Mouse (Mus musculus) midbrain, postnatal 0 days (tissue): ENCODE measurements around the gene Ubxn4. TPM values are rescaled to one million over a fixed set of nuclear protein-coding genes. Genes with fewer than 3 reads are reported as not detected.
"Not testable (repeated sequence)": the region's sequence is repeated elsewhere in the genome, so short reads cannot be mapped to it uniquely, and the experiment has no call there.

ENCODE experiments used
- ATAC-seq: fragments of 200-750 bp; cut with Nextera tagmentation; 2 replicates; pipeline ENCODE4 v1.8.0; 2017; ENCODE audit warnings: moderate number of reproducible peaks, mild to moderate bottlenecking, moderate TSS enrichment, moderate library complexity; ENCODE audit not compliant: low FRiP score
- DNase-seq: peaks from one replicate; pipeline ENCODE4 v3.0.0-alpha.2; 2015; ENCODE audit warnings: low spot score
- H3K27ac ChIP-seq: fragments of 300-500 bp; sonication (generic); 2 replicates; pipeline ENCODE4 v1.5.1; 2014; ENCODE audit warnings: low read depth, mild to moderate bottlenecking, low read length, mixed read lengths
- H3K27me3 ChIP-seq: fragments of 300-500 bp; sonication (generic); 2 replicates; pipeline ENCODE4 v1.6.1; 2014; ENCODE audit warnings: low read length, control low read depth, mixed read lengths; ENCODE audit not compliant: insufficient read depth
- H3K36me3 ChIP-seq: fragments of 300-500 bp; sonication (generic); 2 replicates; pipeline ENCODE4 v1.6.1; 2014; ENCODE audit warnings: low read length, control low read depth, mixed read lengths; ENCODE audit not compliant: insufficient read depth
- H3K4me1 ChIP-seq: fragments of 300-500 bp; sonication (generic); 2 replicates; pipeline ENCODE4 v1.6.1; 2014; ENCODE audit warnings: mild to moderate bottlenecking, control low read depth, antibody characterized with exemption, low read length, mixed read lengths; ENCODE audit not compliant: insufficient read depth
- H3K4me2 ChIP-seq: fragments of 300-500 bp; sonication (generic); 2 replicates; pipeline ENCODE4 v1.6.1; 2014; ENCODE audit warnings: low read depth, mild to moderate bottlenecking, low read length, mixed read lengths; ENCODE audit not compliant: poor library complexity, severe bottlenecking
- H3K4me3 ChIP-seq: fragments of 300-500 bp; sonication (generic); 2 replicates; pipeline ENCODE4 v1.5.1; 2014; ENCODE audit warnings: low read depth, mild to moderate bottlenecking, low read length, moderate library complexity
- H3K9ac ChIP-seq: fragments of 300-500 bp; sonication (generic); replicated peaks from 2 replicates; pipeline ENCODE4 v1.6.1; 2014; ENCODE audit warnings: mild to moderate bottlenecking, low read length, moderate library complexity, mixed read lengths; ENCODE audit not compliant: poor library complexity, severe bottlenecking
- H3K9me3 ChIP-seq: fragments of 300-500 bp; sonication (generic); 2 replicates; pipeline ENCODE4 v1.6.1; 2016; ENCODE audit warnings: low read length, control low read depth
- CTCF ChIP-seq: IDR thresholded peaks from 2 replicates; pipeline ENCODE4 v1.5.1; 2016; ENCODE audit warnings: antibody characterized with exemption, mild to moderate bottlenecking
- WGBS: fragments of 180-500 bp; shearing (Covaris S2); extraction: QIAGEN DNeasy Blood & Tissue Kit; methylation state at CpG from one replicate; pipeline ENCODE4 v1.1.7; 2014; 5-methylcytosine and 5-hydroxymethylcytosine counted together
- polyA plus RNA-seq: library from polyadenylated mRNA; unstranded; fragments of >200 nt; fragmentation: Nextera tagmentation; extraction: Ambion mirVana; gene quantifications from 2 replicates; pipeline ENCODE4 v1.2.1, GENCODE M21; 2015
- total RNA-seq: library from RNA; depleted of rRNA; stranded (reverse); fragments of >200 nt; gene quantifications from 2 replicates; pipeline ENCODE4 v1.2.3, GENCODE M21; 2014

Ubxn4 gene
- total and polyA plus RNA-seq, 2 experiments from 2014 or later = 39.5 to 84.3 TPM

DNA sequence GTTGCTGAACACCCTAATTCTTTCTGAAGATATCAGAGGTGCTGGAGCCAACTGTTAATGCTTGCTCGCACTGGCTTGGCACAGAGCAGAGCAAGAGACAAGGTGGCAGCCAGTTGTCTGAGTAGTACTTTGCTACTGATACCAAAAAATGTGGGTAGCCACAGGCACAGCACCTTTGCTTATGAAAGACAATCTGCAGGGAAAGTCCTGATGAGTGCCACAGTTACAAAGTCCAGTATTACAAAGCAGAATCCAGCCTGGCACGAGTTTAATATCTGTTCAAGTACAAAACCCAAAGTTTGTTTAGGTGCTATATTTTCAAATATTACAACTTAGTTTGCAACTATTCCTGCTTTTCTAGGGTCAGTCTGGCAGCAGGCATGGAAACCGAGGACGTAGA is 8.6 kb upstream of the Ubxn4 start:
- TF ChIP-seq CTCF = no peak
- Histone ChIP-seq H3K4me1 (no peaks in the 10 kb centered on the region), H3K36me3 (peaks cover 40% of the 10 kb centered on the region), H3K4me3 (no peak overlapping the region), H3K27ac (no peak overlapping the region), H3K27me3 (no peaks in the 10 kb centered on the region), H3K9me3 (no peaks in the 10 kb centered on the region), H3K4me2 (no peak overlapping the region), H3K9ac (no peak overlapping the region)
- WGBS = 97% methylated on average over 4 of the region's 4 CpGs
- ATAC-seq = no peak
- no peak for DNase-seq

DNA sequence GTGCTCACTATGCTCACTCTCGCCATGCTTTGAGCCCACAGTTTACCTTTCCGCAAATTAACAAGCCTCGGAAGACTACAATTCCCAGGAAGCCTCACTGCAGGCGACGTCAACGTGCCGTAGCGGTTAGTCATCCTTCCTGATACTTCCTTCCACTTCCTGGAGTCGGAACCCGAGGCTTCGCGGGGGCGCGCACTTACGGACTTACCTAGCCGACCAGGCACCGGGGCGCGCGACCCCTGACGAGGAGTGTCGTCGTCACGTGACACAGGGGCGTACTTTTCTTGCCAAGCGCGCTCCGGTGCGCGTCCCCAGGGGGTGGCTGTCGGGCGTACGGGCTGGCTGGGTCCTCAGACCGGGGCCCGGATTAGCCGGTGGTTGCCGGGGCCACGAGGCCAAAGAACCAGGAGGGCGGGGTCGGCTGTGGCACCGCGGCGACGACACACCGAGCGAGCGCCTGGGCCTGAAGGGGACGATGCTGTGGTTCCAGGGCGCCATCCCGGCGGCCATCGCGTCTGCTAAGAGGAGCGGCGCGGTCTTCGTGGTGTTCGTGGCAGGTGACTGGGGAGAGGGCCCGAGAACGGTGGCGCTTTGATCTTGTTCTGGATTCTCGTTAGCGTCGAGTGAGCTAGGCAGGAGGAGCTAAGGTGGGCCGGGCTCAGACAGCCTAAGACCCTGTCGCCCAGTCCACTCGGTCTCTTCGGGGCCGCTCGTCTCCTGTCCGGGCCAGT is 397 bp downstream of the Ubxn4 start:
- 0% methylated on average over 67 of the region's 71 CpGs for WGBS
- Histone ChIP-seq H3K9me3 (no peaks in the 10 kb centered on the region), H3K4me1 (peaks cover 6% of the 10 kb centered on the region; the same call in 1 of the 2 replicates), H3K27ac (peak overlapping the region; percentile 92), H3K4me2 (peak overlapping the region; percentile 94), H3K4me3 (peak overlapping the region; percentile 77), H3K36me3 (no peaks in the 10 kb centered on the region), H3K9ac (peak overlapping the region; percentile 81), H3K27me3 (no peaks in the 10 kb centered on the region)
- no peak for TF ChIP-seq CTCF
- peak; percentile 96 for ATAC-seq
- DNase-seq = peak; percentile 98

DNA sequence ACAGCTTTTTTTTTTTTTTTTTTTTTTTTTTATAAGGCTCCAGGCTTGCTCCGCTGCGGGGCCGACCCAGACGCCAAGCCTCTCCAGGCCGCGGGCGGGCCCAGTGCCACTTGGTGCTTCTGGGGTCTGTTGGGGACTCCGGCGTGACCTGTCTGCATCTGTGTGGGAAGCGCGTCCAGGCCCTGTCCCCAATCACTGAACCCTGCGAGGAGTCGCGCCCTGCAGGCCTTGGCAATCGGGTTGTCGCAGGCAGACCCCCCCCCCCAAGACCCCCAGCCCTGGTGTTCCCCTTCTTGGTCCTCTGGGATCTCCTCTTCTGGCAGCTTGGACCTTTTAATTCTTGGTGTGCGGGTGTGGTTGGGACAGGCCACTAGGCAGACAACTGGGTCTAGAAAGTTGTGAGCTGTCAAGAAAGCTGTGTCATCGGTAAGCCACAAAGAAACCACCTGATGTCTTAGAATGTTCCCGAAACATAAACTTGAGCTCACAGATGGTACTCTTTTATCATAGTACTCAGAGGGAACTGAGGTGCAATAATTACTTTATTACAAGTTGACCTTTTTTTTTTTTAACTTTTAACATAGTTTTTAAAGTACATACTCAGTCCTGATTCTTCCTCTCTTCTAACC is 1.1 kb downstream of the Ubxn4 start:
- 1% methylated on average over 18 of the region's 19 CpGs for WGBS
- DNase-seq = peak; percentile 29
- Histone ChIP-seq H3K4me3 (peak overlapping the region; percentile 77), H3K9me3 (no peaks in the 10 kb centered on the region), H3K4me1 (peaks cover 6% of the 10 kb centered on the region; the same call in 1 of the 2 replicates), H3K27ac (peak overlapping the region; percentile 92), H3K4me2 (peak overlapping the region; percentile 94), H3K36me3 (no peaks in the 10 kb centered on the region), H3K9ac (peak overlapping the region; percentile 81), H3K27me3 (no peaks in the 10 kb centered on the region)
- peak; percentile 50; the same call in 1 of the 2 replicates for ATAC-seq
- no peak for TF ChIP-seq CTCF

DNA sequence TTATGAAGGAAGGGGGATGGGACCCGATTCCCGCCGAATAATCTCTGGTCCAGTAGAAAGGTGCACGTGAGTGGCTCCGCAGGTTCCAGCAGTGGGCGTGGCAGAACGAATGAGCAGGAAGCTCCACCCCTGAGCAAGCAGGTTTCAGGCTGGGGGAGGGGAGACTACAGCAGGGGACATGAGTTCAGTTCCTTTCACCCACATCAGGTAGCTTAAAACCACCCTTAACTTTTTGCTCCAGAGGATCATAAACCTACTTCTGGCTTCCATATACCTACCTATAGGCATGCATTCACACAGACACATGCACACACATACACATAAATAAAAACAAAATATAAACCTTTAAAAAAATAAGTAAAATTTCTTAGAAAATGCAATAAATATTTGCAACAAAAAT is 23.3 kb downstream of the Ubxn4 start:
- H3K36me3 ChIP-seq = peaks cover 39% of the 10 kb centered on the region
- 86% methylated on average over 7 of the region's 7 CpGs for WGBS
- not testable (repeated sequence) for H3K4me2 ChIP-seq, H3K9ac ChIP-seq, ATAC-seq, DNase-seq, H3K4me3 ChIP-seq, H3K9me3 ChIP-seq, H3K4me1 ChIP-seq, H3K27ac ChIP-seq, H3K27me3 ChIP-seq

DNA sequence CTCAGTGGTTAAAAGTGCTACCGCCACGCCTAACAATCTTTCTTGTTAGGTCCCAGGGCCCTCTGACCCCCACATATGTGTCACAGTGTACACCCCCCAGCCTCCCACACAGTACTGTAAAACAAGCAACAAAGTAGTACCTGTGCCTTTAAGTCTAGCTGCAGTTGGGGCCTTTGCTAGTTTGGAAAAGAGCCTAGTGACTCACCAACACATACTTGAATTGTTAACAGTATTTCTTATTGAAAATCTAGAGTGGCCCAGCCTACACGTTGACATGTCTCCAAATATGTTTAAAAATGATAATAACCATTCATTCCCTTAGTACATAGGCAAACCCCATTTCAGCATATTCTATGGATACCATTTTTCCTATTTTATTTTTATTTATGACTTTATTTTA is 27.0 kb downstream of the Ubxn4 start:
- WGBS = 97% methylated on average over 3 of the region's 3 CpGs
- H3K36me3 ChIP-seq = peaks cover 42% of the 10 kb centered on the region
- no peak overlapping the region for H3K9ac ChIP-seq
- no peaks in the 10 kb centered on the region for H3K9me3 ChIP-seq
- no peak overlapping the region for H3K4me3 ChIP-seq
- no peak for TF ChIP-seq CTCF
- no peak overlapping the region for H3K4me2 ChIP-seq
- H3K27ac ChIP-seq = no peak overlapping the region
- ATAC-seq = no peak
- H3K27me3 ChIP-seq = no peaks in the 10 kb centered on the region
- DNase-seq = no peak
- H3K4me1 ChIP-seq = no peaks in the 10 kb centered on the region

DNA sequence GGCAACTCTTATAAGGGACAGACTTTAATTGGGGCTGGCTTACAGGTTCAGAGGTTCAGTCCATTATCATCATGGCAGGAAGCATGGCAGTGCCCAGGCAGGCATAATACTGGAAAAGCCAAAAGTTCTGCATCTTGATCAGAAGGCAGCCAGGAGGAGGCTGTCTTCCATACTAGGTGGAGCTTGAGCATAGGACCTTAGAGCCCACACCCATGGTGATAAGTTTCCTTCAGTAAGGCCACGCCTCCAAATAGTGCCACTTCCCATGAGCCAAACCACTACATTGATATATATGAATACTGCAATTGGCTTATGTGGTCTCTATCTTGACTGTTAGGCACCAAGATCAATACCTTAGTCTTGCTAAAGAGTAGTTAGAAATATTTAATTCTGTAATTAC is 32.1 kb downstream of the Ubxn4 start:
- ATAC-seq = no peak
- peaks cover 54% of the 10 kb centered on the region for H3K36me3 ChIP-seq

More for the DNA sequence above, 32.1 kb downstream of the Ubxn4 start:
- no peak for TF ChIP-seq CTCF
- no peak for DNase-seq
- H3K4me1 ChIP-seq = no peaks in the 10 kb centered on the region
- no peak overlapping the region for H3K4me2 ChIP-seq
- no peaks in the 10 kb centered on the region for H3K9me3 ChIP-seq
- no peaks in the 10 kb centered on the region for H3K27me3 ChIP-seq
- H3K27ac ChIP-seq = no peak overlapping the region
- no peak overlapping the region for H3K9ac ChIP-seq
- 100% methylated on average over 1 of the region's 1 CpGs for WGBS
- H3K4me3 ChIP-seq = no peak overlapping the region
